Mouse (Mus musculus) CH12.LX (cell line): ENCODE results near the gene Gm17482.

Experiments used
- CTCF ChIP-seq, 2 experiments: IDR thresholded peaks in 1 of 2; conservative IDR thresholded peaks in 1 of 2; 2 replicates each; pipeline ENCODE4 v1.5.1; 2011 to 2012; ENCODE audit warnings: low read depth in 2 of 2, low read length in 2 of 2, improper control_type of control experiment in 1 of 2, inconsistent platforms in 1 of 2, mild to moderate bottlenecking in 1 of 2, moderate library complexity in 1 of 2
- EP300 ChIP-seq: IDR thresholded peaks from 2 replicates; pipeline ENCODE4 v1.6.1; 2011; ENCODE audit warnings: low read length, improper control_type of control experiment
- GABPA ChIP-seq: IDR thresholded peaks from 2 replicates; pipeline ENCODE4 v1.6.1; 2012; ENCODE audit warnings: low read depth, low read length, improper control_type of control experiment, inconsistent platforms; ENCODE audit not compliant: insufficient replicate concordance
- MAX ChIP-seq: IDR thresholded peaks from 2 replicates; pipeline ENCODE4 v1.6.1; 2011; ENCODE audit warnings: low read length, improper control_type of control experiment
- MXI1 ChIP-seq: IDR thresholded peaks from 2 replicates; pipeline ENCODE4 v1.6.1; 2011; ENCODE audit warnings: mild to moderate bottlenecking, low read depth, low read length, improper control_type of control experiment
- POLR2A ChIP-seq: IDR thresholded peaks from 2 replicates; pipeline ENCODE4 v1.6.1; 2011; ENCODE audit warnings: low read depth, mild to moderate bottlenecking, improper control_type of control experiment, low read length
- SMC3 ChIP-seq: IDR thresholded peaks from 2 replicates; pipeline ENCODE4 v1.6.1; 2011; ENCODE audit warnings: low read depth, low read length, improper control_type of control experiment
- ZNF384 ChIP-seq: IDR thresholded peaks from 2 replicates; pipeline ENCODE4 v1.6.1; 2012; ENCODE audit warnings: low read depth, low read length, improper control_type of control experiment, inconsistent platforms

- TF ChIP-seq POLR2A (no peak), CTCF (conservative IDR thresholded peaks at IDR 0.05 in 1 of 2, IDR thresholded peaks at IDR 0.05 in 1 of 2; ENCODE audit: low read depth in 2 of 2, low read length in 2 of 2) (no peak), GABPA (no peak), EP300 (no peak), SMC3 (no peak), MXI1 (no peak), MAX (no peak), ZNF384 (no peak)
Observed at GRCm38 (mm10) chr6:115230557-115230956, 3.4 kb downstream of the Gm17482 start.
